In genomic region chr10:18243614-18244013, GRCm38 (mm10) we compare ENCODE assay signal across 12 mouse cellular contexts. TPM values are rescaled to one million over a fixed set of nuclear protein-coding genes. Genes with fewer than 3 reads are reported as not detected.
DNase-seq lines count a peak whose midpoint lies in the region; ATAC-seq and TF ChIP-seq lines count a peak whose summit lies in the region.
"Had no signal": no experiment of that assay in that cellular context is flagged by ENCODE, and none has a peak within 500 bp of the region (broad histone marks: within the 10 kb centered on the region; RNA-seq: fewer than 3 reads in every experiment).

No protein-coding gene starts in this region.

- 25% methylated on average over 2 of the region's 2 CpGs for WGBS in kidney, adult 2 months
- 61% methylated on average over 2 of the region's 2 CpGs for WGBS in kidney, embryonic 14.5 days
- 51% methylated on average over 2 of the region's 2 CpGs for WGBS in lung, postnatal 0 days

- CTCF ChIA-PET in Patski (lab: Charles Lee): interaction anchor here (0.9 to 2.1 kb wide), 4 partner anchors 146 to 295 kb away, joined by 3 to 8 read pairs (median 3); no protein-coding TSS in a partner anchor

- peak; percentile 21 for DNase-seq in kidney, adult 2 months
- DNase-seq in lung, postnatal 0 days (ENCODE audit: low spot score): peak; percentile 64
- DNase-seq in lung, postnatal 10 days: no peak
- DNase-seq in Patski (ENCODE audit: low read depth, low spot score): no peak
- peak; percentile 38 for DNase-seq in lung, postnatal 36 days
- DNase-seq in thymus, postnatal 0 days (ENCODE audit: low spot score): no peak
- DNase-seq: cerebellum, postnatal 10 days; heart, postnatal 4 days; right cerebral cortex, postnatal 25 days; thymus, postnatal 4 days had no signal

- no peak overlapping the region for H3K9ac ChIP-seq in kidney, embryonic 14.5 days (ENCODE audit: low read depth, low read length)
- H3K9ac ChIP-seq in lung, postnatal 0 days (replicated peaks; ENCODE audit: low read depth): no peak overlapping the region
- H3K9ac ChIP-seq: lung, embryonic 15.5 days had no signal

- TF ChIP-seq POLR2A in kidney, adult 2 months (IDR thresholded peaks at IDR 0.05; ENCODE audit: low read depth, low read length): no peak

- no peak for TF ChIP-seq EP300 in lung, postnatal 0 days (IDR thresholded peaks at IDR 0.05)

- peak; percentile 28; the same call in 1 of the 2 replicates for TF ChIP-seq CTCF in kidney, adult 2 months (conservative IDR thresholded peaks at IDR 0.05; ENCODE audit: insufficient read depth, insufficient read length, low read depth, low read length)
- TF ChIP-seq CTCF in lung, postnatal 0 days (IDR thresholded peaks at IDR 0.05): peak; percentile 41
- TF ChIP-seq CTCF in Patski (IDR thresholded peaks at IDR 0.05): peak; percentile 58

- no peak for ATAC-seq in kidney, embryonic 14.5 days (ENCODE audit: low FRiP score, low TSS enrichment)
- ATAC-seq in lung, postnatal 0 days: no peak
- no peak for ATAC-seq in Patski

- H3K27me3 ChIP-seq in kidney, adult 2 months (replicated peaks; ENCODE audit: control insufficient read depth, insufficient read depth, low read length): no peaks in the 10 kb centered on the region
- no peaks in the 10 kb centered on the region for H3K27me3 ChIP-seq in kidney, embryonic 14.5 days (ENCODE audit: control insufficient read depth, insufficient read depth, low read length)
- no peaks in the 10 kb centered on the region for H3K27me3 ChIP-seq in lung, postnatal 0 days (replicated peaks; ENCODE audit: insufficient read depth, low read length)
- H3K27me3 ChIP-seq in Patski: no peaks in the 10 kb centered on the region
- H3K27me3 ChIP-seq: lung, embryonic 15.5 days had no signal

- no peaks in the 10 kb centered on the region for H3K9me3 ChIP-seq in kidney, embryonic 14.5 days (ENCODE audit: control insufficient read depth, low read length)
- H3K9me3 ChIP-seq in lung, postnatal 0 days (ENCODE audit: low read length): no peaks in the 10 kb centered on the region
- H3K9me3 ChIP-seq: lung, embryonic 15.5 days had no signal

- no peaks in the 10 kb centered on the region for H3K36me3 ChIP-seq in kidney, adult 2 months (ENCODE audit: control insufficient read depth, insufficient read depth, low read length)
- H3K36me3 ChIP-seq in kidney, embryonic 14.5 days (ENCODE audit: control insufficient read depth, insufficient read depth, low read length): no peaks in the 10 kb centered on the region
- no peaks in the 10 kb centered on the region for H3K36me3 ChIP-seq in lung, postnatal 0 days (ENCODE audit: insufficient read depth, low read length)
- H3K36me3 ChIP-seq: lung, embryonic 15.5 days had no signal

- no peak overlapping the region for H3K27ac ChIP-seq in kidney, adult 2 months (ENCODE audit: insufficient read depth, low read depth, low read length)
- H3K27ac ChIP-seq in kidney, embryonic 14.5 days (ENCODE audit: low read depth, low read length): no peak overlapping the region
- H3K27ac ChIP-seq in lung, postnatal 0 days (ENCODE audit: low read length): no peak overlapping the region
- H3K27ac ChIP-seq: lung, embryonic 15.5 days had no signal

- H3K4me1 ChIP-seq in kidney, adult 2 months (ENCODE audit: control insufficient read depth, insufficient read depth, low read length): no peaks in the 10 kb centered on the region
- H3K4me1 ChIP-seq in kidney, embryonic 14.5 days (ENCODE audit: control insufficient read depth, insufficient read depth, low read length): no peaks in the 10 kb centered on the region
- no peaks in the 10 kb centered on the region for H3K4me1 ChIP-seq in lung, postnatal 0 days (ENCODE audit: insufficient read depth, low read depth, low read length)
- H3K4me1 ChIP-seq: lung, embryonic 15.5 days had no signal

- no peak overlapping the region for H3K4me3 ChIP-seq in kidney, adult 2 months (ENCODE audit: insufficient read depth, low read depth, low read length)
- no peak overlapping the region for H3K4me3 ChIP-seq in kidney, embryonic 14.5 days (ENCODE audit: low read length)
- H3K4me3 ChIP-seq in lung, postnatal 0 days (ENCODE audit: low read depth, low read length): no peak overlapping the region
- H3K4me3 ChIP-seq: lung, embryonic 15.5 days had no signal

- POLR2A ChIA-PET in Patski (lab: Charles Lee): interaction anchor here (0.6 kb wide), 1 partner anchor 104 kb away, joined by 3 read pairs; no protein-coding TSS in a partner anchor

- H3K4me2 ChIP-seq in kidney, embryonic 14.5 days (replicated peaks; ENCODE audit: low read depth, low read length): no peak overlapping the region
- no peak overlapping the region for H3K4me2 ChIP-seq in lung, postnatal 0 days (replicated peaks; ENCODE audit: low read depth, low read length)
- H3K4me2 ChIP-seq: lung, embryonic 15.5 days had no signal

- in situ Hi-C loops in Patski (cut with MboI; ENCODE audit: low pct_unique_long_range_greater_than_20kb): no loop called here

RNA-seq across cellular contexts. Expression of gene Ccdc28a, which starts 8.8 kb away (rescaled TPM):
- polyA plus RNA-seq in kidney, adult 2 months (2012; rRNA removed): 29.5 and 35.0 TPM in 2 replicates
- polyA plus RNA-seq in kidney, embryonic 14.5 days (2014; fragmentation: Nextera tagmentation; extraction: Ambion mirVana): 13.0 and 16.6 TPM in 2 replicates
- 10.6 and 12.9 TPM in 2 replicates for polyA plus RNA-seq in lung, postnatal 0 days (2015; fragmentation: Nextera tagmentation; extraction: Ambion mirVana)
- polyA plus RNA-seq in Patski (2021): 25.0 TPM
- 25.9 and 29.2 TPM in 2 replicates for polyA plus RNA-seq in thymus, postnatal 0 days (2015; fragmentation: Nextera tagmentation; extraction: Ambion mirVana)

RNA-seq across cellular contexts. Expression of gene Ect2l, which starts 32.9 kb away (rescaled TPM):
- polyA plus RNA-seq in kidney, adult 2 months (2012; rRNA removed): not detected in 2 replicates
- polyA plus RNA-seq in kidney, embryonic 14.5 days (2014; fragmentation: Nextera tagmentation; extraction: Ambion mirVana): 0.14 and 0.69 TPM in 2 replicates
- polyA plus RNA-seq in lung, postnatal 0 days (2015; fragmentation: Nextera tagmentation; extraction: Ambion mirVana): 3.2 and 3.8 TPM in 2 replicates
- polyA plus RNA-seq in Patski (2021): not detected
- polyA plus RNA-seq in thymus, postnatal 0 days (2015; fragmentation: Nextera tagmentation; extraction: Ambion mirVana): 1.2 and 1.5 TPM in 2 replicates

Comparison
In these comparisons a context has a peak if more than half of its experiments do, and no peak if none do; other contexts are left out.
1. DNase-seq: peak in kidney, adult 2 months (single experiment), lung, postnatal 0 days (single experiment) and lung, postnatal 36 days (single experiment); none in lung, postnatal 10 days (single experiment), Patski (single experiment) and thymus, postnatal 0 days (single experiment).
2. Peak in every context shown above with its lines, with median percentiles within 50 percentile points of each other: CTCF ChIP-seq.